Mouse (Mus musculus): ENCODE measurements around the gene Fam53b. TPM values are rescaled to one million over a fixed set of nuclear protein-coding genes. Genes with fewer than 3 reads are reported as not detected.
A peak's percentile ranks its signal among the peaks of the same experiment; 100 is the strongest.

The Fam53b gene
- total RNA-seq, 2 experiments from 2014 or later: 42.3 to 54.8 TPM

- peak overlapping the region; percentile 80 for H3K27ac ChIP-seq
- TF ChIP-seq CTCF (conservative IDR thresholded peaks at IDR 0.05): no peak
- DNase-seq (ENCODE audit: low spot score in 2 of 2): no peak
- H3K4me3 ChIP-seq: no peak overlapping the region
Measured at GRCm38 (mm10) chr7:132767233-132767998, 46.3 kb downstream of the Fam53b start.

- Histone ChIP-seq H3K4me3 (no peak overlapping the region), H3K27ac (peak overlapping the region; percentile 80)
- no peak for DNase-seq (ENCODE audit: low spot score in 2 of 2)
- TF ChIP-seq CTCF (conservative IDR thresholded peaks at IDR 0.05): no peak
Measured at GRCm38 (mm10) chr7:132766235-132766871, 47.3 kb downstream of the Fam53b start.

GRCm38 (mm10) chr7:132765629-132766186, 48.0 kb downstream of the Fam53b start:
- TF ChIP-seq CTCF (conservative IDR thresholded peaks at IDR 0.05): no peak
- DNase-seq (ENCODE audit: low spot score in 2 of 2): no peak
- Histone ChIP-seq H3K27ac (peak overlapping the region; percentile 80; the same call in 1 of the 2 replicates), H3K4me3 (no peak overlapping the region)

GRCm38 (mm10) chr7:132764896-132765491, 48.7 kb downstream of the Fam53b start:
- no peak for DNase-seq (ENCODE audit: low spot score in 2 of 2)
- Histone ChIP-seq H3K4me3 (no peak overlapping the region), H3K27ac (peak overlapping the region; percentile 72)
- no peak for TF ChIP-seq CTCF (conservative IDR thresholded peaks at IDR 0.05)

GRCm38 (mm10) chr7:132764314-132764713, 49.4 kb downstream of the Fam53b start:
- no peak for TF ChIP-seq CTCF (conservative IDR thresholded peaks at IDR 0.05)
- H3K27ac ChIP-seq: peak overlapping the region; percentile 72
- no peak for DNase-seq (ENCODE audit: low spot score in 2 of 2)

GRCm38 (mm10) chr7:132763911-132764310, 49.8 kb downstream of the Fam53b start:
- Histone ChIP-seq H3K27ac (peak overlapping the region; percentile 72), H3K4me3 (no peak overlapping the region)
- no peak for DNase-seq (ENCODE audit: low spot score in 2 of 2)
- TF ChIP-seq CTCF (conservative IDR thresholded peaks at IDR 0.05): no peak

More at GRCm38 (mm10) chr7:132764314-132764713, 49.4 kb downstream of the Fam53b start:
- no peak overlapping the region for H3K4me3 ChIP-seq

- peak in 1 of 2 experiments; percentile 52 for DNase-seq (ENCODE audit: low spot score in 2 of 2)
- Histone ChIP-seq H3K4me3 (no peak overlapping the region), H3K27ac (peak overlapping the region; percentile 72)
- no peak for TF ChIP-seq CTCF (conservative IDR thresholded peaks at IDR 0.05)
Measured at GRCm38 (mm10) chr7:132763351-132763750, 50.3 kb downstream of the Fam53b start.

GRCm38 (mm10) chr7:132761409-132761808, 52.3 kb downstream of the Fam53b start:
- no peak overlapping the region for H3K4me3 ChIP-seq
- TF ChIP-seq CTCF (conservative IDR thresholded peaks at IDR 0.05): no peak
- DNase-seq (ENCODE audit: low spot score in 2 of 2): no peak
- H3K27ac ChIP-seq: no peak overlapping the region

- H3K4me3 ChIP-seq: no peak overlapping the region
- peak overlapping the region; percentile 73; the same call in 1 of the 2 replicates for H3K27ac ChIP-seq
- TF ChIP-seq CTCF (conservative IDR thresholded peaks at IDR 0.05): no peak
- no peak for DNase-seq (ENCODE audit: low spot score in 2 of 2)
Measured at GRCm38 (mm10) chr7:132760589-132761180, 53.0 kb downstream of the Fam53b start.

- Histone ChIP-seq H3K4me3 (no peak overlapping the region), H3K27ac (peak overlapping the region; percentile 73)
- DNase-seq (ENCODE audit: low spot score in 2 of 2): no peak
- TF ChIP-seq CTCF (conservative IDR thresholded peaks at IDR 0.05): no peak
Measured at GRCm38 (mm10) chr7:132759926-132760325, 53.8 kb downstream of the Fam53b start.

GRCm38 (mm10) chr7:132759405-132759891, 54.2 kb downstream of the Fam53b start:
- no peak overlapping the region; the same call in 1 of the 2 replicates for H3K4me3 ChIP-seq
- no peak for TF ChIP-seq CTCF (conservative IDR thresholded peaks at IDR 0.05)
- H3K27ac ChIP-seq: peak overlapping the region; percentile 73
- no peak for DNase-seq (ENCODE audit: low spot score in 2 of 2)

- peak in 1 of 2 experiments; percentile 55 for DNase-seq (ENCODE audit: low spot score in 2 of 2)
- Histone ChIP-seq H3K4me3 (no peak overlapping the region), H3K27ac (peak overlapping the region; percentile 73)
- no peak for TF ChIP-seq CTCF (conservative IDR thresholded peaks at IDR 0.05)
Measured at GRCm38 (mm10) chr7:132758875-132759274, 54.8 kb downstream of the Fam53b start.
